Mouse (Mus musculus) heart, embryonic 15.5 days (tissue): Measurements from ENCODE around the gene Rexo1. TPM values are rescaled to one million over a fixed set of nuclear protein-coding genes. Genes with fewer than 3 reads are reported as not detected.

Experiments
- ATAC-seq: fragments of 200-750 bp; cut with Nextera tagmentation; replicated peaks from 2 replicates; pipeline ENCODE4 v1.8.0; 2017; ENCODE audit warnings: low read depth, moderate TSS enrichment; ENCODE audit not compliant: insufficient number of reproducible peaks, insufficient read depth, low FRiP score
- H3K27ac ChIP-seq: fragments of 300-500 bp; sonication (generic); 2 replicates; pipeline ENCODE4 v1.5.1; 2015; ENCODE audit warnings: mild to moderate bottlenecking, inconsistent platforms
- H3K27me3 ChIP-seq: fragments of 300-500 bp; sonication (generic); 2 replicates; pipeline ENCODE4 v1.6.1; 2015; ENCODE audit warnings: inconsistent platforms
- H3K36me3 ChIP-seq: fragments of 300-500 bp; sonication (generic); 2 replicates; pipeline ENCODE4 v1.6.1; 2015; ENCODE audit warnings: mild to moderate bottlenecking, inconsistent platforms
- H3K4me1 ChIP-seq: fragments of 300-500 bp; sonication (generic); replicated peaks from 2 replicates; pipeline ENCODE4 v1.6.1; 2015; ENCODE audit warnings: inconsistent platforms
- H3K4me2 ChIP-seq: fragments of 300-500 bp; sonication (generic); 2 replicates; pipeline ENCODE4 v1.6.1; 2015; ENCODE audit warnings: inconsistent platforms, mild to moderate bottlenecking, moderate library complexity
- H3K4me3 ChIP-seq: fragments of 300-500 bp; sonication (generic); 2 replicates; pipeline ENCODE4 v1.5.1; 2015; ENCODE audit warnings: mild to moderate bottlenecking, inconsistent platforms
- H3K9ac ChIP-seq: fragments of 300-500 bp; sonication (generic); 2 replicates; pipeline ENCODE4 v1.6.1; 2015; ENCODE audit warnings: mild to moderate bottlenecking, inconsistent platforms
- H3K9me3 ChIP-seq: fragments of 300-500 bp; sonication (generic); replicated peaks from 2 replicates; pipeline ENCODE4 v1.6.1; 2016; ENCODE audit warnings: inconsistent platforms
- WGBS: fragments of 180-500 bp; shearing (Covaris S2); methylation state at CpG from one replicate; pipeline ENCODE4 v1.1.7; 2015; ENCODE audit warnings: mixed read lengths; 5-methylcytosine and 5-hydroxymethylcytosine counted together
- polyA plus RNA-seq: library from polyadenylated mRNA; unstranded; fragments of >200 nt; fragmentation: Nextera tagmentation; extraction: Ambion mirVana; gene quantifications from 2 replicates; pipeline ENCODE4 v1.2.1, GENCODE M21; 2015

The Rexo1 gene
- polyA plus RNA-seq, 1 experiment from 2014 or later: 13.6 TPM

GRCm38 (mm10) chr10:80533704-80534103, 27.7 kb downstream of the Rexo1 start:
- H3K4me1 ChIP-seq: peaks cover 18% of the 10 kb centered on the region
- H3K9ac ChIP-seq: no peak overlapping the region
- no peak overlapping the region for H3K27ac ChIP-seq
- H3K4me2 ChIP-seq: no peak overlapping the region
- H3K9me3 ChIP-seq: no peaks in the 10 kb centered on the region
- H3K36me3 ChIP-seq: no peaks in the 10 kb centered on the region
- no peak overlapping the region for H3K4me3 ChIP-seq
- peaks cover 29% of the 10 kb centered on the region for H3K27me3 ChIP-seq
- WGBS: 12% methylated on average over 7 of the region's 7 CpGs
- no peak for ATAC-seq

- no peaks in the 10 kb centered on the region for H3K9me3 ChIP-seq
- WGBS: 82% methylated on average over 11 of the region's 11 CpGs
- H3K27ac ChIP-seq: no peak overlapping the region
- H3K4me3 ChIP-seq: no peak overlapping the region
- peaks cover 9% of the 10 kb centered on the region for H3K4me1 ChIP-seq
- H3K27me3 ChIP-seq: peaks cover 25% of the 10 kb centered on the region
- H3K9ac ChIP-seq: no peak overlapping the region
- no peak for ATAC-seq
- H3K36me3 ChIP-seq: no peaks in the 10 kb centered on the region
- no peak overlapping the region for H3K4me2 ChIP-seq
Measured at GRCm38 (mm10) chr10:80532783-80533182, 28.6 kb downstream of the Rexo1 start.

- WGBS: 20% methylated on average over 9 of the region's 9 CpGs
- no peaks in the 10 kb centered on the region for H3K36me3 ChIP-seq
- 0 out of 2 replicates have a peak, but pooled peaks cover 3% of the 10 kb centered on the region for H3K4me1 ChIP-seq
- H3K27ac ChIP-seq: no peak overlapping the region
- ATAC-seq: no peak; the same call in 1 of the 2 replicates
- no peak overlapping the region for H3K9ac ChIP-seq
- H3K9me3 ChIP-seq: no peaks in the 10 kb centered on the region
- H3K27me3 ChIP-seq: peaks cover 8% of the 10 kb centered on the region; the same call in 1 of the 2 replicates
- H3K4me2 ChIP-seq: no peak overlapping the region
- no peak overlapping the region for H3K4me3 ChIP-seq
Measured at GRCm38 (mm10) chr10:80526172-80526571, 35.2 kb downstream of the Rexo1 start.

- no peak overlapping the region for H3K4me3 ChIP-seq
- H3K36me3 ChIP-seq: no peaks in the 10 kb centered on the region
- no peaks in the 10 kb centered on the region for H3K9me3 ChIP-seq
- H3K4me2 ChIP-seq: no peak overlapping the region
- 93% methylated on average over 7 of the region's 7 CpGs for WGBS
- no peak overlapping the region for H3K9ac ChIP-seq
- peaks cover 8% of the 10 kb centered on the region; the same call in 1 of the 2 replicates for H3K27me3 ChIP-seq
- H3K27ac ChIP-seq: no peak overlapping the region
- H3K4me1 ChIP-seq: 0 out of 2 replicates have a peak, but pooled peaks cover 3% of the 10 kb centered on the region
- ATAC-seq: no peak
Measured at GRCm38 (mm10) chr10:80523299-80523698, 38.1 kb downstream of the Rexo1 start.

GRCm38 (mm10) chr10:80519287-80519686, 42.1 kb downstream of the Rexo1 start:
- no peak overlapping the region for H3K4me3 ChIP-seq
- H3K36me3 ChIP-seq: no peaks in the 10 kb centered on the region
- no peaks in the 10 kb centered on the region for H3K4me1 ChIP-seq
- H3K27me3 ChIP-seq: peaks cover 21% of the 10 kb centered on the region
- H3K4me2 ChIP-seq: no peak overlapping the region
- no peak overlapping the region for H3K27ac ChIP-seq
- no peak overlapping the region for H3K9ac ChIP-seq
- no peak for ATAC-seq
- no peaks in the 10 kb centered on the region for H3K9me3 ChIP-seq
- WGBS: 66% methylated on average over 2 of the region's 2 CpGs

GRCm38 (mm10) chr10:80513739-80514138, 47.6 kb downstream of the Rexo1 start:
- Histone ChIP-seq H3K9ac (peak overlapping the region; percentile 28), H3K4me3 (0 out of 2 replicates have a peak overlapping the region, but pooled peaks have one; percentile 13), H3K36me3 (no peaks in the 10 kb centered on the region), H3K4me2 (peak overlapping the region; percentile 32; the same call in 1 of the 2 replicates), H3K27ac (no peak overlapping the region), H3K4me1 (peaks cover 9% of the 10 kb centered on the region; the same call in 1 of the 2 replicates), H3K9me3 (no peaks in the 10 kb centered on the region), H3K27me3 (peaks cover 59% of the 10 kb centered on the region)
- ATAC-seq: no peak
- WGBS: 11% methylated on average over 19 of the region's 19 CpGs

GRCm38 (mm10) chr10:80510273-80510660, 51.1 kb downstream of the Rexo1 start:
- no peak overlapping the region for H3K4me3 ChIP-seq
- H3K4me1 ChIP-seq: peaks cover 11% of the 10 kb centered on the region; the same call in 1 of the 2 replicates
- no peaks in the 10 kb centered on the region for H3K9me3 ChIP-seq
- WGBS: 49% methylated on average over 10 of the region's 10 CpGs
- H3K27ac ChIP-seq: no peak overlapping the region
- H3K9ac ChIP-seq: no peak overlapping the region
- no peaks in the 10 kb centered on the region for H3K36me3 ChIP-seq
- H3K27me3 ChIP-seq: peaks cover 76% of the 10 kb centered on the region
- H3K4me2 ChIP-seq: peak overlapping the region; percentile 74; the same call in 1 of the 2 replicates
- ATAC-seq: no peak

- peak overlapping the region; percentile 44 for H3K9ac ChIP-seq
- peaks cover 76% of the 10 kb centered on the region for H3K27me3 ChIP-seq
- H3K4me2 ChIP-seq: peak overlapping the region; percentile 74
- peak; percentile 52; the same call in 1 of the 2 replicates for ATAC-seq
- 8% methylated on average over 20 of the region's 20 CpGs for WGBS
- H3K36me3 ChIP-seq: no peaks in the 10 kb centered on the region
- H3K4me3 ChIP-seq: peak overlapping the region; percentile 44
- H3K9me3 ChIP-seq: no peaks in the 10 kb centered on the region
- peaks cover 11% of the 10 kb centered on the region; the same call in 1 of the 2 replicates for H3K4me1 ChIP-seq
- H3K27ac ChIP-seq: no peak overlapping the region
Measured at GRCm38 (mm10) chr10:80509412-80510272, 51.7 kb downstream of the Rexo1 start.

GRCm38 (mm10) chr10:80506222-80506621, 55.1 kb downstream of the Rexo1 start:
- Histone ChIP-seq H3K27ac (no peak overlapping the region), H3K4me1 (peaks cover 20% of the 10 kb centered on the region), H3K36me3 (no peaks in the 10 kb centered on the region), H3K9me3 (no peaks in the 10 kb centered on the region), H3K4me3 (no peak overlapping the region), H3K9ac (no peak overlapping the region), H3K4me2 (no peak overlapping the region), H3K27me3 (peaks cover 73% of the 10 kb centered on the region)
- no peak for ATAC-seq
- under 1% methylated on average over 11 of the region's 11 CpGs for WGBS

- Histone ChIP-seq H3K4me3 (no peak overlapping the region), H3K4me1 (peaks cover 18% of the 10 kb centered on the region), H3K9me3 (no peaks in the 10 kb centered on the region), H3K27me3 (peaks cover 83% of the 10 kb centered on the region), H3K36me3 (no peaks in the 10 kb centered on the region), H3K27ac (no peak overlapping the region), H3K9ac (no peak overlapping the region), H3K4me2 (no peak overlapping the region)
- ATAC-seq: no peak
- 4% methylated on average over 9 of the region's 9 CpGs for WGBS
Measured at GRCm38 (mm10) chr10:80504724-80505123, 56.6 kb downstream of the Rexo1 start.

- Histone ChIP-seq H3K27ac (no peak overlapping the region), H3K27me3 (peaks cover 88% of the 10 kb centered on the region), H3K9me3 (no peaks in the 10 kb centered on the region), H3K9ac (no peak overlapping the region), H3K4me1 (peaks cover 15% of the 10 kb centered on the region), H3K36me3 (no peaks in the 10 kb centered on the region), H3K4me3 (peak overlapping the region; percentile 21), H3K4me2 (peak overlapping the region; percentile 43)
- ATAC-seq: no peak
- WGBS: 3% methylated on average over 27 of the region's 27 CpGs
Measured at GRCm38 (mm10) chr10:80503599-80504220, 57.6 kb downstream of the Rexo1 start.
